Mouse (Mus musculus) megakaryocyte, embryonic 14.5 days (primary cell): ENCODE measurements around the gene Lat.

Experiments used
- FLI1 ChIP-seq: IDR thresholded peaks from 2 replicates; pipeline ENCODE4 v1.6.1; 2012; ENCODE audit warnings: low read length, inconsistent platforms, mixed read lengths
- GATA1 ChIP-seq: IDR thresholded peaks from 3 replicates; pipeline ENCODE4 v1.6.1; 2012; ENCODE audit warnings: mixed read lengths, low read length, inconsistent platforms, borderline replicate concordance

- no peak for TF ChIP-seq GATA1
- TF ChIP-seq FLI1, result no peak
These were observed 8.1 kb upstream of the Lat start, which contains the start of gene Spns1 for GRCm38 (mm10) chr7:126377278-126378158.
